Mouse (Mus musculus) CH12.LX (cell line): ENCODE results near the gene St7. TPM values are rescaled to one million over a fixed set of nuclear protein-coding genes. Genes with fewer than 3 reads are reported as not detected.

Source experiments
- DNase-seq: peaks from one replicate; pipeline ENCODE4 v3.0.0-alpha.2; 2013; ENCODE audit errors: extremely low read depth
- H3K27ac ChIP-seq: 2 replicates; pipeline ENCODE4 v1.5.1; 2012; ENCODE audit warnings: low read depth, mild to moderate bottlenecking, control low read depth, moderate library complexity; ENCODE audit not compliant: insufficient read depth
- H3K27me3 ChIP-seq: replicated peaks from 2 replicates; pipeline ENCODE3; 2012; ENCODE audit warnings: inconsistent platforms
- H3K36me3 ChIP-seq, 2 experiments: replicated peaks in 1 of 2; 2 replicates each; pipeline versions ENCODE3 to v1.6.1; 2012; ENCODE audit warnings: inconsistent platforms in 1 of 2, low read length in 1 of 2, mild to moderate bottlenecking in 1 of 2, mixed read lengths in 1 of 2, moderate library complexity in 1 of 2; ENCODE audit not compliant: control insufficient read depth in 1 of 2, insufficient read depth in 1 of 2
- H3K4me1 ChIP-seq, 2 experiments: 2 replicates each; pipeline ENCODE4 v1.6.1; 2012; ENCODE audit warnings: inconsistent platforms in 1 of 2, moderate library complexity in 1 of 2; ENCODE audit not compliant: insufficient read depth in 2 of 2, control insufficient read depth in 1 of 2
- H3K4me2 ChIP-seq: 2 replicates; pipeline ENCODE4 v1.6.1; 2012; ENCODE audit warnings: low read depth, mild to moderate bottlenecking, control low read depth; ENCODE audit not compliant: poor library complexity, insufficient read depth, severe bottlenecking
- H3K4me3 ChIP-seq, 3 experiments: fragments of 150-350 bp in 1 of 3; sonication (generic) in 1 of 3; replicated peaks in 1 of 3; 2 replicates each; pipeline versions ENCODE3 to v1.5.1; 2011 to 2012; ENCODE audit warnings: low read depth in 2 of 3, low read length in 2 of 3, mild to moderate bottlenecking in 2 of 3, moderate library complexity in 2 of 3, control low read depth in 1 of 3, improper control_type of control experiment in 1 of 3, inconsistent platforms in 1 of 3, mixed read lengths in 1 of 3; ENCODE audit not compliant: poor library complexity in 1 of 3
- H3K79me2 ChIP-seq: replicated peaks from 2 replicates; pipeline ENCODE4 v1.6.1; 2012; ENCODE audit warnings: mild to moderate bottlenecking, moderate library complexity; ENCODE audit not compliant: control insufficient read depth, poor library complexity, insufficient read depth, severe bottlenecking; ENCODE audit errors: extremely low read depth
- H3K9ac ChIP-seq: 2 replicates; pipeline ENCODE4 v1.6.1; 2012; ENCODE audit warnings: low read depth, mild to moderate bottlenecking, control low read depth, moderate library complexity; ENCODE audit not compliant: insufficient read depth
- H3K9me3 ChIP-seq: replicated peaks from 2 replicates; pipeline ENCODE3; 2012; ENCODE audit warnings: low read length, inconsistent platforms, mixed read lengths
- BHLHE40 ChIP-seq: IDR thresholded peaks from 2 replicates; pipeline ENCODE4 v1.6.1; 2011; ENCODE audit warnings: mild to moderate bottlenecking, low read depth, low read length, improper control_type of control experiment
- CHD1 ChIP-seq: IDR thresholded peaks from 2 replicates; pipeline ENCODE4 v1.6.1; 2012; ENCODE audit warnings: low read depth, low read length, improper control_type of control experiment, inconsistent platforms
- CHD2 ChIP-seq: IDR thresholded peaks from 2 replicates; pipeline ENCODE4 v1.6.1; 2011; ENCODE audit warnings: low read length, improper control_type of control experiment
- E2F4 ChIP-seq: IDR thresholded peaks from 2 replicates; pipeline ENCODE4 v1.6.1; 2011; ENCODE audit warnings: low read depth, low read length, improper control_type of control experiment; ENCODE audit not compliant: insufficient replicate concordance
- ELF1 ChIP-seq: IDR thresholded peaks from 2 replicates; pipeline ENCODE4 v1.6.1; 2014; ENCODE audit warnings: low read depth, mild to moderate bottlenecking, inconsistent platforms, low read length, improper control_type of control experiment
- EP300 ChIP-seq: IDR thresholded peaks from 2 replicates; pipeline ENCODE4 v1.6.1; 2011; ENCODE audit warnings: low read length, improper control_type of control experiment
- ETS1 ChIP-seq: conservative IDR thresholded peaks from 2 replicates; pipeline ENCODE4 v1.6.1; 2012; ENCODE audit warnings: low read depth, mild to moderate bottlenecking, inconsistent platforms, low read length, improper control_type of control experiment, moderate library complexity
- GABPA ChIP-seq: IDR thresholded peaks from 2 replicates; pipeline ENCODE4 v1.6.1; 2012; ENCODE audit warnings: low read depth, low read length, improper control_type of control experiment, inconsistent platforms; ENCODE audit not compliant: insufficient replicate concordance
- IRF4 ChIP-seq: IDR thresholded peaks from 2 replicates; pipeline ENCODE4 v1.6.1; 2014; ENCODE audit warnings: low read depth, mild to moderate bottlenecking, inconsistent platforms, low read length, improper control_type of control experiment
- JUND ChIP-seq: conservative IDR thresholded peaks from 2 replicates; pipeline ENCODE4 v1.6.1; 2011; ENCODE audit warnings: low read depth, low read length, improper control_type of control experiment
- KAT2A ChIP-seq: IDR thresholded peaks from 2 replicates; pipeline ENCODE4 v1.6.1; 2012; ENCODE audit warnings: low read length, improper control_type of control experiment, inconsistent platforms; ENCODE audit not compliant: insufficient replicate concordance
- MAFK ChIP-seq: IDR thresholded peaks from 2 replicates; pipeline ENCODE4 v1.6.1; 2011; ENCODE audit warnings: low read length, improper control_type of control experiment; ENCODE audit not compliant: insufficient replicate concordance
- MAX ChIP-seq: IDR thresholded peaks from 2 replicates; pipeline ENCODE4 v1.6.1; 2011; ENCODE audit warnings: low read length, improper control_type of control experiment
- MAZ ChIP-seq: IDR thresholded peaks from 2 replicates; pipeline ENCODE4 v1.6.1; 2012; ENCODE audit warnings: low read depth, mild to moderate bottlenecking, inconsistent platforms, low read length, improper control_type of control experiment, moderate library complexity
- MEF2A ChIP-seq: IDR thresholded peaks from 2 replicates; pipeline ENCODE4 v1.6.1; 2014; ENCODE audit warnings: low read depth, mild to moderate bottlenecking, inconsistent platforms, low read length, improper control_type of control experiment, borderline replicate concordance
- MXI1 ChIP-seq: IDR thresholded peaks from 2 replicates; pipeline ENCODE4 v1.6.1; 2011; ENCODE audit warnings: mild to moderate bottlenecking, low read depth, low read length, improper control_type of control experiment
- MYC ChIP-seq: IDR thresholded peaks from 2 replicates; pipeline ENCODE4 v1.6.1; 2011; ENCODE audit warnings: low read depth, mild to moderate bottlenecking, improper control_type of control experiment, low read length
- NRF1 ChIP-seq: IDR thresholded peaks from 2 replicates; pipeline ENCODE4 v1.6.1; 2014; ENCODE audit warnings: low read depth, mild to moderate bottlenecking, inconsistent platforms, low read length, improper control_type of control experiment, moderate library complexity
- POLR2AphosphoS2 ChIP-seq: IDR thresholded peaks from 2 replicates; pipeline ENCODE4 v1.6.1; 2011; ENCODE audit warnings: low read depth, low read length, improper control_type of control experiment
- RAD21 ChIP-seq: IDR thresholded peaks from 2 replicates; pipeline ENCODE4 v1.6.1; 2011; ENCODE audit warnings: low read depth, mild to moderate bottlenecking, low read length, improper control_type of control experiment, moderate library complexity
- RCOR1 ChIP-seq: conservative IDR thresholded peaks from 2 replicates; pipeline ENCODE4 v1.6.1; 2012; ENCODE audit warnings: low read depth, mild to moderate bottlenecking, inconsistent platforms, low read length, improper control_type of control experiment
- SMC3 ChIP-seq: IDR thresholded peaks from 2 replicates; pipeline ENCODE4 v1.6.1; 2011; ENCODE audit warnings: low read depth, low read length, improper control_type of control experiment
- TBP ChIP-seq: conservative IDR thresholded peaks from 2 replicates; pipeline ENCODE4 v1.6.1; 2011; ENCODE audit warnings: low read depth, low read length, improper control_type of control experiment
- TCF12 ChIP-seq: IDR thresholded peaks from 2 replicates; pipeline ENCODE4 v1.6.1; 2014; ENCODE audit warnings: low read depth, mild to moderate bottlenecking, inconsistent platforms, low read length, improper control_type of control experiment
- UBTF ChIP-seq: IDR thresholded peaks from 2 replicates; pipeline ENCODE4 v1.6.1; 2012; ENCODE audit warnings: low read depth, mild to moderate bottlenecking, inconsistent platforms, low read length, improper control_type of control experiment, moderate library complexity
- USF1 ChIP-seq: IDR thresholded peaks from 2 replicates; pipeline ENCODE4 v1.6.1; 2014; ENCODE audit warnings: low read depth, mild to moderate bottlenecking, inconsistent platforms, low read length, improper control_type of control experiment
- USF2 ChIP-seq: conservative IDR thresholded peaks from 2 replicates; pipeline ENCODE4 v1.6.1; 2011; ENCODE audit warnings: low read depth, low read length, improper control_type of control experiment
- ZNF384 ChIP-seq: IDR thresholded peaks from 2 replicates; pipeline ENCODE4 v1.6.1; 2012; ENCODE audit warnings: low read depth, low read length, improper control_type of control experiment, inconsistent platforms
- dilution Hi-C: fragments of 300-500 bp; cut with MboI; formaldehyde crosslinking; loops from 2 replicates; pipeline ENCODE4 v1.14.3; 2020; ENCODE audit warnings: low sequenced_read_pairs; ENCODE audit not compliant: extremely low pct_unique_long_range_greater_than_20kb, extremely low pct_ligation_motif_present
- in situ Hi-C: fragments of 300-500 bp; cut with MboI; formaldehyde crosslinking; loops from 3 replicates; pipeline ENCODE4 v1.14.3; 2019; ENCODE audit warnings: low sequenced_read_pairs, low pct_ligation_motif_present, low pct_unique_long_range_greater_than_20kb, mixed read lengths
- polyA plus RNA-seq: library from polyadenylated mRNA; unstranded; fragments of >175 nt; gene quantifications from 2 replicates; pipeline ENCODE4 v1.2.1, GENCODE M21; 2012; ENCODE audit warnings: low read depth; ENCODE audit not compliant: insufficient read length
- total RNA-seq, 2 experiments: library from RNA; depleted of rRNA; stranded (reverse); fragments of 300-350 nt in 1 of 2; fragments of >200 nt in 1 of 2; gene quantifications; 2 replicates each; pipeline ENCODE4 v1.2.3; 2012 to 2014

Gene St7
- total and polyA plus RNA-seq, 3 experiments: 33.9 to 64.1 (median 35.3) TPM

DNA sequence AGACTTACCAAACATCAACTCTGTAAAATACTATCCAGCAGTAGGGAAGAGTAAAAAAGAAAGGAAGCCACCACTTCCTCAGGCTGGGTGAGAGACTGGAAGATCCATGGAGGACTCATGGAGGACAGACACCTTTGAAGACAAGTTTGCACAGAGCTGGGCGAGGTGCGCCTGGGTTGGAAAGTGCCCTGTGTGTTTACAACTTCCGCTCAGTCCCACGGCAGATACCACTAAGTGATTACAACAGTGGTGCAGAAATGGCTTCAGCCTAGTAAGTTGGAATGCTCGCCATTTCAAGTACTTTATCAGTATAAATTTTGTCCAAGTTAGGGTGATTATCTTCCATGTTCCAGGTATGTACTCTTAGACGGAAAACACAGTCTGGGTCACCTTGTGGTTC is 63.2 kb downstream of the St7 start (continued):
- TF ChIP-seq USF1 (no peak), ETS1 (no peak)

DNA sequence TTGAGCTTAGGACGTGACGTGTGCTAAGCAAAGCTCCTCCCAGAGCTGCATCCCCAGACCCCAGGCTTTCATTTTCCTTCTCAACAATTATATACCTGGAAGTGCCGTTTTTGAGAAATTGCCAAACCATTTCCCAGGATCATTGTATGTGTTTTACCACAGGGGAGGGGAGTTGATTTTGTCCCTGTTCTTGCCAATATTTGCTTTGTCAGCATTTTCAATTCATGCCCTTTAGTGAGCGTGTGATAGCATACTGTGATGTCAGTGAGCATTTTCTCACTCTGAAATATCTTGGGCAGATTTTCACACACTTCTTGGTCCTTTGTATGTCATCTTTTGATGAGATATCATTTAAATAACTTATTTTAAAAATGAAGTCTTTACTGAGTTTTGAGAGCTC is 65.8 kb downstream of the St7 start:
- no peaks in the 10 kb centered on the region for H3K9me3 ChIP-seq
- no peaks in the 10 kb centered on the region for H3K27me3 ChIP-seq
- peaks cover 32% of the 10 kb centered on the region for H3K79me2 ChIP-seq
- no peak overlapping the region for H3K4me3 ChIP-seq
- no peak overlapping the region for H3K27ac ChIP-seq
- in situ Hi-C loops (no loop called here), dilution Hi-C loops (no loop called here)
- peaks cover 8 to 80% of the 10 kb centered on the region in 2 experiments for H3K4me1 ChIP-seq
- peaks cover 2 to 16% of the 10 kb centered on the region in 2 experiments for H3K36me3 ChIP-seq
- H3K9ac ChIP-seq: no peak overlapping the region
- TF ChIP-seq MAFK: peak; percentile 99
- no peak for TF ChIP-seq CHD1
- no peak for TF ChIP-seq MAX
- no peak for TF ChIP-seq RAD21
- no peak for TF ChIP-seq MAZ
- H3K4me2 ChIP-seq: no peak overlapping the region
- DNase-seq: no peak

DNA sequence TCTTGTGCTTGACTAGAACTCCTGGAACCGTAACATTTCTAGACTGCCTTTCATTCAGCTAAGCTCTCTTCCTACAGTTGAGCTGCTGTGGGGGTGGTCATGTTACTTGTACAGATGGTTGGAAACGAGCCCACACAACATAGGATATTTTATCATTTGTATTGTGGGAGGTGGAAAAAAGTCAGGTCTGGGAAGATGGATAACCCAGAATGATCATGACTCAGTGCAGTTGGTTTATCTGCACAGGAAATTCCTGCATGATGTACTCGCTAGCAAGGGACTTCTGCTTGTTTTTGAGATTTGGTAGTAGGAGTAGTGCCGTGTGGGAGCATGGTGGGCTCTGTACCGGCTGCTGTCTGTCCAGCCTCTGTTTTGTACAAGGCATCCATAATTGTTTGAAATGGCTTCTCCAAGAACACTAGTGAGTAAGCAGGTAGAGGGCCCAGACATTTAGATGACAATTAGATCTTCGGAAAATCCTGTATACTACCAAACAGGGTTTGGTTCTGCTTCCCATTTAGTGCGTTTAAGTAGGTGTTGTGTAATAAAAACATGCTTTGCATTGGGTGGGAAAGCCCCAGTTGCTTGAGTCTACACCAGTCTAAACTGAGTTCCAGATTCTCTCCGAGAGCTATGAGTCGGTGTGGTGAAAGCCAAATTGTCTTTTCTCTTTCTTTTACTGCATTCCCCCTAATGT is 71.4 kb downstream of the St7 start:
- peaks cover 0 to 3% of the 10 kb centered on the region in 2 experiments for H3K36me3 ChIP-seq
- H3K79me2 ChIP-seq: peaks cover 44% of the 10 kb centered on the region
- peak overlapping the region; percentile 34 to 46 (median 39) for H3K4me3 ChIP-seq
- H3K27ac ChIP-seq: peak overlapping the region; percentile 86
- in situ Hi-C loops: no loop called here
- H3K4me1 ChIP-seq: peaks cover 17 to 82% of the 10 kb centered on the region in 2 experiments
- DNase-seq: peak; percentile 63
- peak overlapping the region; percentile 73 for H3K9ac ChIP-seq
- dilution Hi-C loops: no loop called here
- no peaks in the 10 kb centered on the region for H3K9me3 ChIP-seq
- H3K27me3 ChIP-seq: no peaks in the 10 kb centered on the region
- H3K4me2 ChIP-seq: peak overlapping the region; percentile 98
- TF ChIP-seq NRF1 (no peak), CHD2 (no peak), E2F4 (no peak), MEF2A (peak; percentile 53; the same call in 1 of the 2 replicates), GABPA (no peak), ZNF384 (no peak), JUND (no peak), BHLHE40 (peak; percentile 37), POLR2AphosphoS2 (no peak), MAZ (no peak), IRF4 (peak; percentile 64; the same call in 1 of the 2 replicates), UBTF (no peak), ETS1 (no peak; the same call in 1 of the 2 replicates), USF2 (no peak), MYC (no peak), MXI1 (0 out of 2 replicates have a peak, but pooled peaks have one; percentile 29), RCOR1 (no peak), SMC3 (0 out of 2 replicates have a peak, but pooled peaks have one; percentile 2), KAT2A (no peak), TBP (0 out of 2 replicates have a peak, but pooled peaks have one; percentile 19), ELF1 (0 out of 2 replicates have a peak, but pooled peaks have one; percentile 23), TCF12 (no peak), MAFK (no peak), EP300 (peak; percentile 69), USF1 (no peak)
